In genomic region chr8:90352991-90353390, GRCm38 (mm10) we compare ENCODE assay signal across 28 mouse cellular contexts. TPM values are rescaled to one million over a fixed set of nuclear protein-coding genes. Genes with fewer than 3 reads are reported as not detected.
"Had no signal": no experiment of that assay in that cellular context is flagged by ENCODE, and none has a peak within 500 bp of the region (broad histone marks: within the 10 kb centered on the region; RNA-seq: fewer than 3 reads in every experiment).

No protein-coding gene starts in this region.

- H3K9me3 ChIP-seq: embryonic facial prominence, embryonic 10.5 days; embryonic facial prominence, embryonic 12.5 days; embryonic facial prominence, embryonic 13.5 days; embryonic facial prominence, embryonic 15.5 days; forebrain, embryonic 10.5 days; forebrain, embryonic 12.5 days; forebrain, embryonic 13.5 days; forebrain, embryonic 15.5 days had no signal

- H3K4me3 ChIP-seq: embryonic facial prominence, embryonic 10.5 days; embryonic facial prominence, embryonic 12.5 days; embryonic facial prominence, embryonic 13.5 days; embryonic facial prominence, embryonic 15.5 days; erythroblast, embryonic 14.5 days; forebrain, embryonic 10.5 days; forebrain, embryonic 12.5 days; forebrain, embryonic 13.5 days; forebrain, embryonic 15.5 days; gastrocnemius, adult 2 months had no signal

- H3K27me3 ChIP-seq: embryonic facial prominence, embryonic 15.5 days had no signal

- H3K27ac ChIP-seq: embryonic facial prominence, embryonic 10.5 days; embryonic facial prominence, embryonic 12.5 days; embryonic facial prominence, embryonic 13.5 days; embryonic facial prominence, embryonic 15.5 days; forebrain, embryonic 10.5 days; forebrain, embryonic 12.5 days; forebrain, embryonic 13.5 days; forebrain, embryonic 15.5 days; gastrocnemius, adult 2 months had no signal

- H3K4me2 ChIP-seq: embryonic facial prominence, embryonic 12.5 days; embryonic facial prominence, embryonic 13.5 days; embryonic facial prominence, embryonic 15.5 days; forebrain, embryonic 12.5 days; forebrain, embryonic 13.5 days; forebrain, embryonic 15.5 days had no signal

- H3K36me3 ChIP-seq: embryonic facial prominence, embryonic 10.5 days; embryonic facial prominence, embryonic 12.5 days; embryonic facial prominence, embryonic 13.5 days; embryonic facial prominence, embryonic 15.5 days; forebrain, embryonic 10.5 days; forebrain, embryonic 12.5 days; forebrain, embryonic 15.5 days had no signal

- ATAC-seq: forebrain, embryonic 13.5 days; forebrain, embryonic 14.5 days; forebrain, embryonic 15.5 days; forebrain, embryonic 16.5 days; forebrain, postnatal 0 days had no signal

- DNase-seq: cerebellum, adult 18-20 months; cerebellum, adult 2 months; cerebellum, adult 8-10 months; cerebellum, adult 9-10 months; cerebellum, adult 9-11 months; cerebellum, postnatal 25 days; cerebellum, postnatal 36 days; gastrocnemius, adult 2 months; gastrocnemius, postnatal 10 days; gastrocnemius, postnatal 14 days; gastrocnemius, postnatal 25 days; gastrocnemius, postnatal 36 days; heart, adult 11 months had no signal

- H3K9ac ChIP-seq: embryonic facial prominence, embryonic 12.5 days; embryonic facial prominence, embryonic 13.5 days; embryonic facial prominence, embryonic 15.5 days; forebrain, embryonic 12.5 days; forebrain, embryonic 13.5 days; forebrain, embryonic 15.5 days; forebrain, postnatal 0 days had no signal

RNA-seq across cellular contexts. Expression of gene Tox3, which starts 4.8 kb away (rescaled TPM):
- total RNA-seq: common myeloid progenitor, adult 5-6 weeks; gastrocnemius, adult 18-20 months; granulocyte monocyte progenitor cell, adult 5-6 weeks had no signal
- polyA plus RNA-seq: erythroblast, embryonic 14.5 days had no signal
